23 mouse cellular contexts compared by ENCODE assay signal in the genomic region with DNA sequence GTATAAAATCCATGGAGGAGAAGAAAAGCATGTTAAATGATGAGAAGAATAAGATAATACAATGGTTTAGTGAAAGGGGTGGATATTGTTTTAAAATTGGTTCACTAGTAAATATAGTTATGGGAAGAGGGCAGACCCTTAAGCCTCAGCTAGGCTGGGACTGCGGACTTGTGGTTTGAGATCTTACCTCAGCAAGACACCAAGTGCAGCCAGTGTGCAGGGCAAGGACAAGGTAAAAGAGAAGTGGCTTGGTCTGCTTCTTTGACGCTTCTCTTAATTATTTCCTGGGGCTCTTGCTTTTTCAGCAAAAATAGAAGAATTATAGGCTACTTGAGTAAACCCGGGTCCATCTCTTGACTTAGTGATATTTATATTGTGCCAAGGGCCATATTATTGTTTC.
"Had no signal": no experiment of that assay in that cellular context is flagged by ENCODE, and none has a peak within 500 bp of the region (broad histone marks: within the 10 kb centered on the region; RNA-seq: fewer than 3 reads in every experiment).

No protein-coding gene starts in this region.

- H3K36me3 ChIP-seq: liver, embryonic 15.5 days; lung, embryonic 15.5 days; midbrain, embryonic 12.5 days; neural tube, embryonic 13.5 days; neural tube, embryonic 15.5 days had no signal

- H3K4me1 ChIP-seq: liver, embryonic 15.5 days; megakaryocyte, embryonic 14.5 days; midbrain, embryonic 12.5 days; neural tube, embryonic 13.5 days; neural tube, embryonic 15.5 days had no signal

- DNase-seq: liver, postnatal 0 days; lung, adult 2 months; lung, postnatal 14 days; lung, postnatal 36 days; midbrain, embryonic 14.5 days; retina, postnatal 1 day; right cerebral cortex, adult 18-20 months; right cerebral cortex, postnatal 25 days; right cerebral cortex, postnatal 4 days; spleen, adult 18-20 months; thymus, adult 18-20 months; thymus, postnatal 14 days; thymus, postnatal 36 days had no signal

- ATAC-seq: liver, postnatal 0 days; lung, postnatal 0 days; midbrain, embryonic 16.5 days had no signal

- H3K27me3 ChIP-seq: lung, embryonic 15.5 days; midbrain, embryonic 12.5 days; neural tube, embryonic 13.5 days; neural tube, embryonic 15.5 days had no signal

- H3K4me2 ChIP-seq: liver, embryonic 15.5 days; lung, embryonic 15.5 days; midbrain, embryonic 12.5 days; neural tube, embryonic 13.5 days; neural tube, embryonic 15.5 days had no signal

- H3K4me3 ChIP-seq: liver, embryonic 15.5 days; lung, embryonic 15.5 days; megakaryocyte, embryonic 14.5 days; midbrain, embryonic 12.5 days; myocyte; neural tube, embryonic 13.5 days; neural tube, embryonic 15.5 days had no signal

- H3K9me3 ChIP-seq: liver, embryonic 15.5 days; lung, embryonic 15.5 days; midbrain, embryonic 12.5 days; neural tube, embryonic 13.5 days; neural tube, embryonic 15.5 days had no signal

- H3K27ac ChIP-seq: liver, embryonic 15.5 days; lung, embryonic 15.5 days; macrophage; midbrain, embryonic 12.5 days; neural tube, embryonic 13.5 days; neural tube, embryonic 15.5 days had no signal

- H3K9ac ChIP-seq: liver, embryonic 15.5 days; liver, postnatal 0 days; lung, embryonic 15.5 days; midbrain, embryonic 12.5 days; neural tube, embryonic 13.5 days; neural tube, embryonic 15.5 days had no signal
